Mouse (Mus musculus) kidney, postnatal 4 days (tissue): ENCODE measurements around the gene Ssx2ip.
"Not testable (repeated sequence)": the region's sequence is repeated elsewhere in the genome, so short reads cannot be mapped to it uniquely, and the experiment has no call there.

Source experiments
- DNase-seq, 2 experiments: peaks; one replicate each; pipeline ENCODE4 v3.0.0; 2021; ENCODE audit warnings: mixed read lengths in 2 of 2

Ssx2ip gene

DNA sequence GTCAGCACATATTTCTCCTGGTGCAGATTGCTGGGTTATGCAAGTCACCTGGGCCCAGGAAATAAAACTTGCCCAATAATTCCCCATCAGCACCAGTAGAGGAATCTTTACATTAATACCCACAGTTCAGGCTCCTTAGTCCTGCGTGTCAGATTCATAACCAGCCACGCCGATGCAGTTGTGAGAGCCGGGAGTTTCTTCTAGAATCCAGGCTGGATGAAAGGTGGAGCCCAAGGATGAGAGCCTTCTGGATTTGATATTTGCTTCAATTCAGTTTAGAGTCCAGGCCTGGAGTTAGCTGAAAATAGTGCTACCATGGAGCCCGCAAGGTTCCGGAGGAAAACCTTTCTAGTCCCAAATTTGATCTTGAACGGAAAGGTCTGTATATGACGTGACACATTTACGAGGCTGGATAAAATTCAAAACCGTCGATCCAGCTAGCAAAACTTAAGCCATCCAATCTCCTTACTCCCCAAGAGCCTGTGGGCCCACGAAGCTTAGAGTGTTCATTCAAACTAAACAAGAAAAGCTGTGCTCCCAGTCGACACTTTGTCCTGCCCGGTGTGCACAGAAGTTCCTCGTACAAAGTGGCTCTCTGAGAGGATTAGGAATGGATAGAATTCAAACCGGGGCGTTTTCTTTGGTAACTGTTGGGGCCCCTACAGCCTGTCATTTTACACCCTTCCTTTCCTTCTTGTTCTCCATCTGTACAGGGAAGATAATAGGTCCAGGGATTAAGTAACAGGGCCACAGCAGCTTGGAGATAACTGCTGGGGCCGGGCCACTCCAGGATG lies 968 bp downstream of the Ssx2ip start:
- DNase-seq: no peak

DNA sequence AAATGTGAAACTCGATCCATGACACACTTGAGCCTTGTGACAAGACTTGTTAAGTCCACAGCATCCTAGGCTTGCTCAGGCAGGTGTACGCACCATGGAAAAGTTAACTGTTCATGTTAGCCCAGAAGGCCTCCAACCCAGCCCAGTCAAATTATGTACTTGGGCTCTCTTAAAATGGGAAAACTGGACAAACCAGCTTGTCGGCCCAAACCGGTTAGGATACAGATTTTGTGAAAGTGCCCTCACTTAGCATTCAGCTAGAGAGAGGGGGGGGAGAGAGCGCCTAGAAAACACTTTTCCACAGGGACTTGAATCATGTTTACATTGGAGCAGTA lies 1.5 kb downstream of the Ssx2ip start:
- DNase-seq: peak; percentile 58 to 67

DNA sequence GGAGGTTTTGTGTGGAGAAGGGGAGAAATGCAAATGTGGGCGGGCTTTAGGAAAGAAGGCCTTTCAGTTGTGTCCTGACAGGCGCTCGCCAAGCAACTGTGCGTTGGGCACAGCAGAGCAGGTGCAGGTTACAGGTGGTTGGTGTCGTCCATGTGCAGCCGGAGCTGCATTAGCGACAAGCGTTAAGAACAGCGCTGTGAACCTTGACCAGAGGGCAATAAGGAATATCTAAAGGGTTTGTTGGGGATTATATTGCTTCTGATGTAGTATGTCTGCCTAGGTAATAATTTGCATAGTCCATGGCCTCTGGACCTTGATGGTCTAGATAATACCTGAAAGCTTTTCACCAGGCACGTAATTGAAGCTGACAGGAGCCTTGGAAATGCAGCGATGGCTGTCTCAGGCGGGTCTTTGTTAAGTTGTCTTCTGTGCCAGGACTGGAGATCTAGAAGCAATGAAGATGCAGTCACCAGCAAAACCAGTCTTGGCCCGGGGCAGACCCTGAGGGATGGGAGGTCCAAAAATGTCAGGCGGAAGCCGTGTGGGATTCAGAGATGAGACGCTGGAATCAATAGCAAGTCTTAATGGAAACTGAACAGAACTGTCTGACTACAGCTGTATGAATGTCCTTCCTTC lies 2.8 kb downstream of the Ssx2ip start:
- DNase-seq: peak in 1 of 2 experiments; percentile 33

DNA sequence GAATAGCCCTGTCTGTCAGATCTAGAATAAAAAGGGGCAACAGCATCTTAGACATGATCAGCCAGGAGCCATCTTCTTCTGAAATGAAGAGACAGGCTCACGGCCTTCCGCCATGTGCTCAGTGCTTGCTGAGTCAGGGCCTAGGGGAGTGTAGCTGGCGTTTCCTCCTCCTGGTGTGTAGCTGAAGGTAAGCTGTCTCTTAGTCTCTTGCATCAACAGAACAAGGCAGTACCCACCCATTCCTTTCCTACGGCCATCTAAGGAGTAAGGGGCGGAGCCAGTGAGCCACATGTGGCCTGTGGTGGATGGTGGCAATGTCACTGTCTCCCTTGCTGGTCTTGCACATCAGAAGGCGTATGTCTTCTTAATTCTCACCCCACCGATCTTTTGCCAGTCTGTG lies 5.7 kb downstream of the Ssx2ip start:
- no peak for DNase-seq

DNA sequence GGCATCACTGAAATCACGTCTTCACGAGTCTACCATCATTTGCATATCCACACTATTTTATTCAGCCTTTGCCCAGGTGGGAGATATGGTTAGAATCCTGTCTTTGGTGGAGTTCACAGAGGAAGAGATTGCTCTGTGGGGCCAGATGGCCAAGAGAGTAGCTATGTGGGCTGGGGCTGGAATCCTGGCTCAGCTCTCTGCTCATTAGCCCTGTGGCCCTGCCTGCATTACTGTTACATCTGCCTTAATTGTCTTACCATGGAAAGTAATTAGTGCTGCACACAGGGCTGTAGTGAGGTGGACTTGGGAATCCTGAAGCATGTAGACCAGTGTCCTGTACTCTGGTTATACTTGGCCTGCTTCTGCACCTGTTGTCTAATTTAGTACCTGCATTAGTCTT lies 7.6 kb downstream of the Ssx2ip start:
- DNase-seq: no peak

DNA sequence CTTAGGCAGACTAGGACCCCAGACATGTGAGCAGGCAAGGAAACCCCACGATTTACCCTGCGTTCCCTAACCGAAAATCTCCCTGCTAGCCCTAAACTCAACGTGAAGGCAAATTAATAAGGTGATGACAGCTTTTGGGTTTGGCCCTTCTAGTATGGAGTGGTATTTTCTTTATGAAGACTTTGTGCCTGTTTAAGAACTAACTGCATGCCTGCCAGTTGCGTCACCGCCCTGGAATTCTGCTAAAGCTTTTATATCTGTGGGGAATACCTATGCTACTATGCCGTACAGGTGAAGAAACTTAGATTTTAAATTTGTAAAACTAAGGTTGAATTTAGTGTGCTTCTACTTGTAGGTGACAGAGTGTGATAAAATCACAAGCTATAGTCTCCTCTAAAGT lies 8.0 kb downstream of the Ssx2ip start:
- no peak for DNase-seq

DNA sequence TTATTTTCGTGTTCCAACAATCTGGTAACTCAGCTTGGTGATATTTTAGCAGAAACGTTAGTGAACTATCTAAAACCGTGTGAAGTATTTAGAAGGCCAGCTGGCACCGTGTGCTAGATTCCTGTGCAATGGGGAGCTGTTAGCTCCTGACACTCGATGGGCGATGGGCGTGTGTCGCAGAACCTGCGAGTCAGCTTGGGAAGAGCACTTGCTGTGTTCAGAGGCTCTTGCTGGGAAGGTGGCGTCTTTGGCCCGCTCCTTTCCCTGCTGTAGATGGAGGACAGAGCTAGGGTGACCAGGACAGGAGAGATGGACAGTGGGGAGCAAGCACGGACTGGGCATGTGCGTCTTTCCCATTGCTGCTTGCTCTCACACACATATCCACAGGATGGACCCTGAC lies 8.6 kb downstream of the Ssx2ip start:
- DNase-seq: no peak

DNA sequence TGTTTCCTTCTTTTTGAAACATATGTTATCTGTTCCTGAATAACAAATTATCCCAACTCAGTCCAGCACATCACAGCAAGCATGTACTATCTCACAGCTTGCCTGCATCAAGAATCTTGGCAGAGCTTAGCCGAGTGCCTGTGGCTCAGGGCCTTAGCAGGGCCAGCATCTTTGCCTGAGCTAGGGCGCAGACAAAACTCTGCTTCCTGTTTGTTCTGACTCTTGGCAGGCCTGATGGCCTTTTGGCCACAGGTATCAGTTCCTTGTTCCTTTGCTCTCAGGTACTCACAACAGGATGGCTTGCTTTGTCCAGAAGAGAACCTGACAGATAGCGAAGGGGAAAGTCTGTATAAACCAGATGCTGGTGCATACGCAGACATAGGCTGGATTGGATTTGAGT lies 9.6 kb downstream of the Ssx2ip start:
- DNase-seq: peak in 1 of 2 experiments; percentile 21

DNA sequence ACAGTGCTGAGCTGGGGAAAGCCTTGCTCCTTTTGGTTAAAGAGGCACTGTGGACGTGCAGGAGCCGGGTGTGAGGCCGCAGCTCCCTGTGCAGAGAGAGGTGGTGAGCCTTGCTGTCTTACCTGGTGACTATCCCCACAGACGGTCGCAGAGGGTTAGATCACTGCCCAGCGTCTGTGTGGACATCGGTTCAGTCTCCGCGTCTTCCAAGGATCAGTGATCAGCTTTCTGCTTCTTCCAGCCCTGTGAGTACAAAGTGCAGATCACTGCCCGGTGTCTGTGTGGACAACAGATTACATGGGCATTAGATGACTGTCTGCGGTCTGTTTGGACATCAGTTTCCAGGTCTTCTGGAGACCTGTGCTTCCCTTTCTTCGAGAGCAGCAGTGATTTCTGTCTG lies 10.1 kb downstream of the Ssx2ip start:
- DNase-seq: no peak

DNA sequence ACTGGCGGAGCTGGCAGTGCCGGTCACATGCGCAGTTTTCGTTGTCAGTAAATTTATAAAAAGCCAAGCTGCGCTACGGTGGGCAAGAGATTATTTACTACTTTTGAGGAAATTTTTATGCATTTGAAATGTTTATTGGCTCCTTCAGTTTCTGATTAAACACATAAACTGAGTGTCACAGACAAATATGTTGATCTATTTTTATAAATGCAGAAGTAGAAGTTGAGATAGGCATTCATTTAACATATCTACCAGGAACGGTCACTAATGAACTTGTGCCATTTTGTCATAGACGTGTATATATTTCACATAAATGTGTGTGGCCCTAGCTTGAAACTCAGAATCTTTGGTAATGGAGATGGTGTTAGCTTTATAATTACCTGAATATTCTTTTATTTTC lies 13.4 kb downstream of the Ssx2ip start:
- no peak for DNase-seq

DNA sequence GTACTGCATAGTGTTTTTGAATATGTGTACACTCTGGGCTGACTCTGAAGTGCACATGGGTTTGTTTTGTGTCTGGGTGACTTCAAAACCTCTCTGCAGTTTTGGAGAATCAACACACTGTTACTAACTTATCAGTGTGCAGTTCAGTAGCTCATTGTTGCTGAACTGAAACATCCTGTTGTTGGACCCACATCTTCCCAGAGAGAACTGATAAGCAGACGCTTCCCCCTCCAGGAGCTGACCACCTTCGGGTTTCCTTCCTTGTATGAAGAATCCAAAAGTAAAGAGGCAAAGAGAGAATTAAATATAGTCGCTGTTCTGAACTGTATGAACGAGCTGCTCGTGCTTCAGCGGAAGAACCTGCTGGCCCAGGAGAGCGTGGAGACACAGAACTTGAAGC lies 14.5 kb downstream of the Ssx2ip start:
- no peak for DNase-seq

DNA sequence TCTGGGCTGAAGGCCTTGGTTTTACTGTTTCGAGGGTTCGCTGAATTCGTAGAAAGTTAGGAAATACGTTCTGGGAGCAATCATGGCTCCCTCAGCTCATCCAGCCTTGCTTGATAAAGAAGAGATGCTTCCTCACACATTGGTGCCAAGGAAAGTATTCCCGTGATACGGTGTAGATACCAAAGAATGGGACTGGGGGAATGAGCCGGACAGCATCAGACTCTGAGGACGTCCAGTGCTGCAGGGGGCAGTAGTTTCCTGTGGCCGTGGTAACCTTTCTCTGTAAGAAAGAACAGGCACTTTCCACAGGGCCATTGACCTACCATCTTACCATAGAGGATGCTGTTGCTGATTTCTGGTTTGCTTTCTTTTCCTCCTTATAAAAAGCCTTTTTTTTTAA lies 15.1 kb downstream of the Ssx2ip start:
- DNase-seq: no peak

DNA sequence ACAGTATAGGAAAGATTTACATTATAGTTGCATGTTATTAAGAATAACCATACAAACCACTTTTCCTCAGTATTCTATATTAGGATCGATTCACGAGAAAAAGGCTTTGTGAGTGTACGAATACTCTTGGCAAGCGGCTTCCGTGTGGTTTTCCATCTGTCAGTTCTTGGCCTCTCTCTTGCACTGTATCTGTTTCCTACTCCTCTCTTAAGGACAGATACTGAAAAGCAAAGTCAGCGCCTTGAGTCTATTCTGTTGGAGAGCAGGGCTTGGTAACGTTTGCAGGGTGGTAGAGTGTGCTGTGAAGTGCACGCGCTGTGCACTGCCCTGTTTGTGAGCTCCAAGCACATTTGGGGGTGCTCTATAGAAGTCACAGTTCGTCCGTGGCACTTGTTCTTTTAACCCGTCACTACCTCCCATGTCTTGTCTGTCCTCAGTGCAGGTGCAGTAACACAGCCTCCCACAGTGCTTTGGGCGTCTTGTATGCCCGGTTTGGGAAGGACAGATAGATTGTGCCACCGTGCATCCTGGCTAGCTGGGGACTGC lies 15.6 kb downstream of the Ssx2ip start:
- DNase-seq: no peak

DNA sequence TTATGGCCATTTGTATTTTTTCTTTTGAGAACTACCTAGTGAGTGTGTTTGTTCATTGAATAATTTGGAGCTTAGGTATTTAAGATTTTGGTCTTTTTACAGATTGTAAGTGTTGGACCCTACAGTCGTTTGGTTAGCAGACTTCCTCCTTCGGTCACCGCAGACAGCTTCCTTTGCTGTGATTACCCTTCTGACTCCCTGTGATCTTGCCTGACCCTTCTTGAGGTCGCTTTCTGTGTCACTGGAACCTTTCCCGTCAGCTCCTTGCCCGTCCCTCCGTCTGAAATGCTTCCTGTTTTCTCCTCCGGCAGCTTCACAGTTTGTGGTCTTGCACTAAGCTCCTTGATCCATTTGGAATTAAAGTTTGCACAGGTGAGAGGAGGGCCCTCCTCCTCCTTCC lies 17.3 kb downstream of the Ssx2ip start:
- DNase-seq: no peak

DNA sequence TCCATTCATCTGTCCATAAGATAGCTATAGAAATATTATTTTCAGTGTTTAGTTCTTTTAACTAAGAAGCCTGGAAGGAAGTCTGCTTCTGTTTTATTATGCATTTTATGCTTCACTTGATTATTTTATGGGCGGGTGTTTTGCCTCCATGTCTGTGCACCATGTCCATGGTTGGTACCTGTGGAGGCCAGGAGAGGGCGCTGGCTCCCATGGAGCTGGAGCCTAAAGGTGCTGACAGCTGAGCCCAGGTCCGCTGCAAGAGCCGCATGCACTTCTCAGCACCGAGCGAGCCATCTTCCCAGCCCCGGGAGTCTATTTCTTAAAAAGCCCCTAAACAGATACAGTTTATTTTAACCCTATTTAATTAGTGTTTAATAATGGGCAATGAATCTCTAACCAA lies 19.3 kb downstream of the Ssx2ip start:
- DNase-seq: no peak

DNA sequence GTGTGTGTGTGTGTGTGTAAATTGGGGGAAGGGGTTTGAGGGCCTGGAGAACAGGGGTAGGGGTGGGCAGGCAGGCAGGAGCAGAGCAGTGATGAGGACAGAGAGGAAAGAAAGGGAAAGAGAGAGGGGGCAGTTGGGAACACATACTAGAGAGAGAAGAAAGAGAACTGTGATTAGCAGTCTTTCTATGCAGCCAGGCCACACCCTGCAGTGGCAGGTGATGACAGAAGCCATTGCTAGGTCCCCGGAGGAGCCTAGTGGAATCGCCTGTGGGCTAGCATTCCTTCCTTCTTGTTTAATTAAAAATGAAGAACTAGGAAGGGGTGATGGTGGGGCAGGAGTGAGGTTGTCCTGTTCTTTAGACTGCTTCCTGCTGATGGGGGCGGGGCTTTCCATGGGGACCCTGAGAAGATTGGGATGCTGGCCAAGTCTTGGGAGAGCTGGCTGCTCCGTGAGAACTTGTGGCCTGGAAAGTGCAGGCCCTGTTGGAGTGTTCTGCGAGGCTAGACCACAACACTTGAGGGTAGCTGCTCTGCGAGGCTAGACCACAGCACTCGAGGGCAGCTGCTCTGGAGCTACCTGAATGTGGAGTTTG lies 20.0 kb downstream of the Ssx2ip start:
- peak in 1 of 2 experiments; percentile 44 for DNase-seq

DNA sequence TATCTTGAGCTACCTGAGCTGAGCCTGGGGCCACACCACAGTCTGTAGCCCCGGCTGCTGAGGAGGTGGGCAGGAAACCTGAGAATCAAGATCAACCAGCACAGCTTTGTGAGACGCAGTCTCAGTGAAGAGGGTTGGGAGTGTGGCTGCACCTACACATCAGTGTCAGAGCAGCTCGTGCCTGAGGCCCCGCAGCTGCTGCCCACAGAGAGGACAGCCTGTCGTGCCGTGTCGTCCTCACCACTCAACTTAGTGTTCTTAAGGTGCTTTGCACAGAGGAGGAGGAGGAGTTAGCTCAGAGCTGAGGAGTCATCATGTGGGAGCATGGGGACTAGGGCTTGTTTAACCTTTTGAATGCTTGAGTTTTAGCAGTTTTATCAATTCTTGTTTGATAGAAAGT lies 21.5 kb downstream of the Ssx2ip start:
- DNase-seq: no peak

DNA sequence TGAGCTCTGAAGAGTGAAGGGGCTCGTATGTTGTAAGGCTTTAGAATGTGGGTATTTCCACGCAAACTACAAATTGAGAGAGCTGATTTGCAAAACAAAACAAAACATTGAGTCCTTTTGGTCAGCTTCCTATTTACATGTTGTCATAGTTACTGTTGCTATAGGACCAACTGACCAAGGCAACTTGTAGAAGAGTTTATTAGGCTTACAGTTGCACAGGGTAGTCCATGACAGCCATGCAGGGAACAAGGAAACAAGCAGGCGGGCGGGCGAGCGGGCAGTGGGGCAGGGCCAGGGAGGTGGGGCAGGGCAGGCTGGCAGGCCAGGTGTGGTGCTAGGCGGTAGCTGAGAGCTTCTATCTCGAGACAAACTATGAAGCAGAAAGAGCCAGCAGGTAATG lies 22.0 kb downstream of the Ssx2ip start:
- DNase-seq: no peak

DNA sequence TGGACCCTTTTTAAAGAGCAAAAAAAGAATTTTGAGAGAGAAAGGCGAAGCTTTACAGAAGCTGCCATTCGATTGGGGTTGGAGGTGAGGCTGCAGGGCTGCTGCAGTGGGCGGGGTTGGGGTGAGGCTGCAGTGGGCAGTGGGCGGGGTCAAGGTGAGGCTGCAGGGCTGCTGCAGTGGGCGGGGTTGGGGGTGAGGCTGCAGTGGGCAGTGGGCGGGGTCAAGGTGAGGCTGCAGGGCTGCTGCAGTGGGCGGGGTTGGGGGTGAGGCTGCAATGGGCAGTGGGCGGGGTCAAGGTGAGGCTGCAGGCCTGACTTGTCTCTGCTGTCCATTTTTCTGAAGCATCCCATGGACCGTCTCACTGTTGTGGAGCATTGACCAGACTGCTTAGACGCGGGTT lies 28.6 kb downstream of the Ssx2ip start:
- DNase-seq: not testable (repeated sequence)

DNA sequence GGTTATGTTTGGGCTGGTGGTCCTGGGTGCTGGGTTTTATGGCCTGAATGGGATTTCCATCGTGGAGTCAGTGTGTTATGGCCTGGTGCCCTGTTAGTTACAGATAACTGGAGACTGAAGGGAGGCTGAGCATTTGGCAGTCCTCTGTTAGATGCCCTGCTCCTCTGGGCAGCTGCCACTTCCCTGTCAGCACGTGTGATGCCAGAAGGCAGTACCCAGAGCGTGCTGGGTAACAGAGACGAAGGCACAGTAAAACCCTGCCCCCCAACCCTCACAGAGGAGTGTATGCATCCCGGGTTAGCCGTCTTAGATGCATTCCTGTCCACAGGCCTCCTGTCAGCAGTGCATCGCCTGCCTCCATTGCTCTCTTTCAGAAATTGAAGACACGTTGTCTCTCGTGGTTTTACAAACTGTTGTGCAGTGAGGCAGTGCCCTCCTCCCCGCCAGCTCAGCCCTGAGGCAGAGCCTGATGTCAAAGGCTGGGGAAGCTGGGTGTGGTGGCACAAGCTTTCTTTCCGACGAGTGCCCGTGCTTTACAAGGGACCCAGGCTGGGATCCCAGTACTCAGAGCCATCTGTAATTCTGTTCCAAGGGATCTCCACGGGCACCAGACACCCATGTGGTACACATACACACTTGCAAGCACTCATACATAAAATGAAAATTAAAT lies 29.4 kb downstream of the Ssx2ip start:
- no peak for DNase-seq

DNA sequence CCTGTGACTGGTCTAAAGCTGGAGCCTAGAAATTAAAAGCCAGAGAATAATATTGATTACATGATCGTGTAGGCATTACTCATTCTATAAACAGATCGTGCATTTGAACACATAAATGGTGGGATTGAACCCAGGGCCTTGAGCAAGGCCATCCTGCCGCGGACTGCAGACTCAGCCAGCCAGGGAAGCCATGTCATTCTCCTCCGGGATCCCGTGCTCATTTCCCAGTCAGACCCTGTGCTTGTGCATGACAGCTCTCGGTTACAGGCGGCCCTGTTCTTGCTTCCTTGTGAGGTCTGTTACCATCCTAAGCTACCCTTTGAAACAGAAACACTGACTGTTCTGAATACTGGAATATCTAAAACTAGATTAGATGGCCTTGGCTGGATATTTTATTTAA lies 30.2 kb downstream of the Ssx2ip start:
- DNase-seq: no peak

DNA sequence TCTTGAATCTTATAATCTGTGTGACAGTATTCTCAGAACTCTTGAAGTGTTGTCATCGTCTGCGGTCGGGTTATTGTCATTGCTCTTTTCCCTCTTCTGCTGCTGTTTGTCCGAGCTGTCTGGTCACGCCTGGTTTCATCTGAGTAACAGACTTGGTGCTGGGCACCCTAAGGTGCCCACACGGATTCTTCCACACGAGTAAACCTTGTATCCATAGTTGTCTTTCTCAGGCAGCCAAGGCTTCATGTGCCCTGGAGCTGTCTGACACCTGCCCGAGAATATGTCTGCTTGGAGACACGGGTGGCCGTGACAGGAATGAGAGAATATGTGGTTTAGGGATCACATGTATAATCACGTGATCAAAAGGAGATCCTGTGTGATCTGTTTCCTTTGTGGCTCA lies 31.1 kb downstream of the Ssx2ip start:
- DNase-seq: no peak

DNA sequence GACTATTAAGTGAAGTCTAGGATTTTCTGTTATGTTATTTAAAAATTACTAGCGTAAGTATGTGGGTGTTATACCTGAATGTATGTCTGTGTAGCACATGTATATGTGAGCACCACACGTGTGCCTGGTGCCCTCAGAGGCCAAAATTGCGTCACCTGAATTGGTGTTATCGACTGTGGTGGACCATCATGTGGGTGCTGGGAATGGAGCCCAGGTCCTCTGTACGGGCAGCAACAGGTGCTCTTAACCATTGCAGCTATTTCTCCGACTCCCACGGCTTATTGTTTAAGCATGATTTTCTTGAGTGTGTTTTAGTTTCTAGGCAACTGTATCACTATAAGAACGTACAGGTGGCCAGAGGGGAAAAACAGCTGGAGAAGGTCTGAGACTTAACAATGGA lies 31.7 kb downstream of the Ssx2ip start:
- DNase-seq: no peak

DNA sequence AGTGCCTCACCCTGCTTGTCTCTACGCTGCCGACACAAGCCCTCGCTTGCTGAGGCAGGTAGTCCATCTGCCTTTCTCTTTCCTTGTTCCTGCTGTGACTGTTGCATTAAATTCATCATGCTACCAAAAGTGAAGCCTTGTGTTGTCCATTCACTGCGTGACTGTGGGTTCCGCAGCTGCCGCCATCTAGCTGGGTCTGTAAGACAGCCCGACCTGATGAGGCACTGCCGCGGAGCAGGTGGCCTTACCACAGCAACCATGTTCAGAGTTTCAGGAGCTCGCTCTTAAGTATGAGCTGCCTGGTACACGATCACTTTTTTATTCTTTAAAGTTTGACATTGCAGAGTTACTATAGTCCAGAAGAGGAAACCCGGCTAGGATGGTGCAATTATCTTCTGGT lies 35.6 kb downstream of the Ssx2ip start:
- no peak for DNase-seq
